Mouse (Mus musculus) forelimb bud, embryonic 11.5 days (tissue): Measurements from ENCODE around the gene Spred2.

Experiments
- DNase-seq: peaks from one replicate; pipeline ENCODE4 v3.0.0-alpha.2; 2012; ENCODE audit warnings: low read depth, low spot score

The Spred2 gene

GRCm38 (mm10) chr11:19923888-19924756 lies at the start of gene Spred2:
TSS of gene Spred2 (plus strand) at chr11:19924375.
- peak; percentile 94 for DNase-seq

- DNase-seq: no peak
Measured at GRCm38 (mm10) chr11:19875551-19875950, 48.6 kb upstream of the Spred2 start.

GRCm38 (mm10) chr11:19875964-19876363 lies 48.2 kb upstream of the Spred2 start:
- no peak for DNase-seq

GRCm38 (mm10) chr11:19877239-19877915 lies 46.8 kb upstream of the Spred2 start:
- DNase-seq: no peak

DNA sequence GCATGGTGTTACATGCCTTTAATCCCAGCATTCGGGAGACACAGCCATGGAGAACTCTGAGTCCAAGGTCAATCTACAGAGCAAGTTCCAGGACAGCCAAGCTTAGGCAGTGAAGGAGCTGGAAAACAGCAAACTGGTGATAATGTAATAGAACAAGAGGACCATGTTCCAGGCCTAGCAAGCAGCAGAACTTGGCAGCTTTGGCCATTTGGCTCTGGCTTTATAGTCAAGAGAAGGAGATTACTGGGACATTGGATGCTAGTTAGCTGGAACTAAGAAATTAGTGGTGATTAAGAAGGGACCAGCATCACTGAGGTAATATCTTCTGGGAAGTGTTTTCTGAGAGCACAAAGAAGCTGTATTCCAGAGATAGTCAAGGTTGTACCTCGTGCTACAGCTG lies 42.8 kb upstream of the Spred2 start:
- DNase-seq: no peak

- DNase-seq: no peak
Measured at GRCm38 (mm10) chr11:19890700-19891406, 33.3 kb upstream of the Spred2 start.

DNA sequence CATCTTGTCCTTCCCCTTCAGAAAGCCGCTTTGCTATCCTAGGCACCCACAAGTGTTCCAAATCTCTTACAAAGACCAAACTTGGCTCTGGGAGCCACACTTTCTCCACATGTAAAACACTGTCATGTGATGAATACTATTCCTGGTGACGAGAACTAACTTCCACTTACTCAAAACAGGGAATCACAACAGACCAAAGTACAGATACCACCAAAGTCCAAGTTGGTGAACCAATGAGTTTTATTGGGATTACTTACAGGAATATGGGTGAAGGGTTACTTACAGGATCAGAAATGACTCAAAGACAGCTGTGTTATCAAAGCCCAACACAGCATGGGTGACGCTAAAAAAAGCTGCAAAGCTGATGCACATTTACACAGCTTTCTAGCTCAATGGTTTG lies 30.9 kb upstream of the Spred2 start:
- no peak for DNase-seq

DNA sequence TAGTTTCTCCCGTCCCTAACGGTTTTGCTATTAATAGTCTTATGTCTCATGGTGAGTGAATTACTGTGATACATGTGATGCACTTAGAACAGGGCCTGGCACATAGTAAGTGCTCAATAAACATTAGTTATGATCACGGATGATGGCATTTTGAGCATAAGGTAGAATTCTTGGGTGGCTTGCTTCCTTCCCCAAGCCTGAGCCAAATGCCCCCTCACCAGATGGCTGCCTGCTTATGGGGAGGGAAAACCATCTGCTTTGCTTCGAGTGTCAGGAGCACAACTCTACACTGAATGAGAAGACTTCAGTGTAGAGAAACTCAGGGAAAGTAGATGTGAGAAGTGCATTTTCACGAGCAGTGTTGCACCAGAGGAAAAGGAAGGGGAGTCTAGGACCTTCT lies 24.6 kb upstream of the Spred2 start:
- DNase-seq: no peak

- DNase-seq: no peak
Measured at GRCm38 (mm10) chr11:19900712-19901111, 23.5 kb upstream of the Spred2 start.

DNA sequence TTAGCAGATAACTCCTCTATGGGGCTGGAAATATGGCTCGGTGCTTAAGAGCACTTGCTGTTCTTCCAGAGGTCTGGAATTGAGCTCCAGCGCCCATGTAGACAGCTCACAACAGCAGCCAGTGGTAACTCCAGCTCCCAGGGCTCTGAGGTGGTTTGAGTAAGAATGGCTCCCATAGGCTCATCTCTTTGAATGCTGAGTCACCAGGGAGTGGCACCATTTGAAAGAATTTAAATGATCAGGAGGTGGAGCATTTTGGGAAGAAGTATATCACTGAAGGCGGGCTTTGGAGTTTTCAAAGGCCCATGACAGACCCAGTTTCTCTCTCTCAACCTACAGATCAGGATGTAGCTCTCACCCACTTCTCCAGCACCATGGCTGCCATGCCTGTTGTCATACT lies 13.0 kb upstream of the Spred2 start:
- no peak for DNase-seq

GRCm38 (mm10) chr11:19912179-19912578 lies 12.0 kb upstream of the Spred2 start:
- DNase-seq: no peak

DNA sequence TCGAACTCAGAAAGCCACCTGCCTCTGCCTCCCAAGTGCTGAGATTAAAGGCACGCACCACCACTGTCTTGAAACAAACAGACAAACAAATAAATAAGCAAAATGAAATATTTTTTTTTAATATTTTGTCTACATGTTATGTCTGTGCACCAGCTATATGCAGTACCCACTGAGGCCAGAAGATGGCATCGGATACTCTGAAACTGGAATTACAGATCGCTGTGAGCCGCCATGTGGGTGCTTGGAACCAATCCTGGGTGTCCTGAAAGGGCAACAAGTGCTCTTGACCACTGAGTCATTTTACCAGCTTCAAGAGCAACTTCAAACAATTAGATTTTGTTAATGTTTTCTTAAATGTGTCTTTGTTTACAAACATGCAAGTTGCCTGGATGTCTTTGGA lies 11.5 kb upstream of the Spred2 start:
- DNase-seq: no peak

GRCm38 (mm10) chr11:19913761-19914160 lies 10.4 kb upstream of the Spred2 start:
- no peak for DNase-seq

DNA sequence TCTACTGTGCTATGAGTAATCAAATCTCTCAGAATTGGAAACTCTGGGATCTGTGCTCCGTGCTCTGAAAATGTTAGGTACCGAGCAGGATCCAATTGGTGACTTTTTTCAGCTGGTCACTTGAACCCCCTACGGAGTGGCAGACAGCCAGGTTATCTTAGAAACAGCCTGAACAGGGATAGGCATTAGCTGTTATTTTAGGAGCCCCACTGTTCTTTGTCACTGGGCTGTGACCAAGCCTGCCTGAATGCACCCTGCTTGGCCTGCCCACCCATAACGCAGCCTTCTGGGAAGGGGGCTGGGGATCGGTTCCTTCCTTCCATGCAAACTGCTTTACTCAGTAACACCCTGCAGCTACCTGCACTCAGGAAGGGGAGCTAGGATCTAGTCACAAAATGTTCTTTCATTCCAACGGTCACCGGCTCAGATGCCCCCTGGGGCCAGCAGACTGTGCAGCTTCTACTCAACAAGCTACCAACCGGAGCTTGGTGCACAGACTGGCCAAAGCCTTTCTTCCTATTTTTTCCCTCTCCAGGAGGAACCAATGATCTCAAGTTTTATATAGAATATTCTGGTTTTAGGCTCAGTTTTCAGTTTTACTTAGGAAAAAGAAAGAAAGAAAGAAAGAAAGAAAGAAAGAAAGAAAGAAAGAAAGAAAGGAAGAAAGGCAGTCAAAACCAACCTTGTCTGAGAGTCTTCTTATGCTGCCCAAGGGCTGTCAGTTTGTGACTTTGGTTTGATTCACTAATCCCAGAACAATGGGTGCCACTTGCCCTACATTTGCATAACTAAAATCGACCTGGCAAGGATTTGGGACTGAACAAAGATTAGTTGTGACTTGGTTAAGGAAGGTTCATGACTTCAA lies 6.6 kb upstream of the Spred2 start:
- no peak for DNase-seq

- no peak for DNase-seq
Measured at GRCm38 (mm10) chr11:19918246-19918540, 6.0 kb upstream of the Spred2 start.

GRCm38 (mm10) chr11:19919460-19919784 lies 4.8 kb upstream of the Spred2 start:
- DNase-seq: no peak

- peak; percentile 82 for DNase-seq
Measured at GRCm38 (mm10) chr11:19919785-19920671, 4.1 kb upstream of the Spred2 start.

- DNase-seq: no peak
Measured at GRCm38 (mm10) chr11:19921723-19922122, 2.5 kb upstream of the Spred2 start.

DNA sequence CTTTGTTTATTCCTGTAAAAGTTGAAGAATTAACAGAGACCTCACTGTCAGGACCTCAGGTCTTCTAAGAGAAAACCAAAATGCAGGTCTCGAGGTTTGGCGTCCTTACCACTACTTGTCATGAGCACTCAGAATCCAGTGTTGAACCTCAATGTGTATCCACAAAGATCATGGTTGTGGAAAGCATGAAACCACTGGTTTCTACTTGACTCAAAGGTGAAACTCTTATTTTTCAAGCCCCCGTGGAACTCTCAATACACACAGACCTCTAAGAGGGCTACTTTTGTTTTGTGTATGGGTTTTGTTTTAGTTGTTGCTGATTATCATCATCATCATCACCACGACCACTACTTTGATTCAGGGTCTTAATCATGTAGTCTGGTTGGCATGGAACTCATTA lies 2.0 kb upstream of the Spred2 start:
- DNase-seq: no peak

GRCm38 (mm10) chr11:19924757-19925148 lies 578 bp downstream of the Spred2 start:
- peak; percentile 34 for DNase-seq
